Mouse (Mus musculus) 3T3-L1 (cell line): ENCODE results near the gene Igsf9.

Source experiments
- DNase-seq: peaks from one replicate; pipeline ENCODE4 v3.0.0-alpha.2; 2015; ENCODE audit warnings: low read depth, low spot score

The Igsf9 gene

DNA sequence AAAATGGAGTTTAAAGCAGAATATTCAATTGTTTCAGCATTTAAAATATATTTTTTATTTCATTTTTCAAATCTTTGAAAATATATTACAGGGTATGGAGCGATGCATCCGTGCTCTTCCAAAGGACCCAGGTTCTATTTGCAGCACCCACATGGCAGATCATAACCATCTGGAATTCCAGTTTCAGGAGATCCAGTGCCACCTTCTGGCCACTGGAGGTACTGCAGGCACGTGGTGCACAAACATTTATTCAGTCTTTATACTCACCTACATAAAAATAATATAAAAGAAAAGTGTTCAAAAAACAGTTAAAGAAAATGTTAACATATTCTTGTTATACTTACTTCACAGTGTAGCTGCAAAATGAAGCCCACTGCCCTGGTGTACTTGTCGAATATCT lies 36.4 kb downstream of the Igsf9 start:
- no peak for DNase-seq

- DNase-seq = peak; percentile 57
Observed at GRCm38 (mm10) chr1:172519644-172520043, 38.1 kb downstream of the Igsf9 start.

- DNase-seq = no peak
Observed at GRCm38 (mm10) chr1:172520576-172521440, 39.2 kb downstream of the Igsf9 start, which contains the start of gene Cfap45. Gene Cfap45 (plus strand): TSS chr1:172520801.

DNA sequence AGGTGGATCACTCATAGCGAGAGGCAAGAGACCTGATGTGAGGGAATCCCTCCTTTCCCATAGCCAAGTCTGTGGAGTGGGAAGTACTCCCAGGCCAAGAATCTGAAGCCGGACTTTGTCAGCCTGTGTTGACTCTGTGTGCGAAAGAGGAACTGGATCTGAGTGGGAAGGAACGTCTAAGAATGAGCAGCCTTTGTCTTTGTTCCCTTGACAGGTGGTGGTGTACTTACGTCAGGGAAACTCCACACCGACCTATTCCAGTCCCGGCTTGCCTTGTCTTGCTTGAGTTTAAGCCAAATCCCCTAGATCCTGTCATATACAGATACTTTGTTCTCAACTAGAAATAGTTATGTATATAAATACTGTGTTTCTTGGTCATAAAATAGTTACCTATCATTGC lies 40.9 kb downstream of the Igsf9 start:
- no peak for DNase-seq

- DNase-seq = no peak
Observed at GRCm38 (mm10) chr1:172523699-172524101, 42.1 kb downstream of the Igsf9 start.

DNA sequence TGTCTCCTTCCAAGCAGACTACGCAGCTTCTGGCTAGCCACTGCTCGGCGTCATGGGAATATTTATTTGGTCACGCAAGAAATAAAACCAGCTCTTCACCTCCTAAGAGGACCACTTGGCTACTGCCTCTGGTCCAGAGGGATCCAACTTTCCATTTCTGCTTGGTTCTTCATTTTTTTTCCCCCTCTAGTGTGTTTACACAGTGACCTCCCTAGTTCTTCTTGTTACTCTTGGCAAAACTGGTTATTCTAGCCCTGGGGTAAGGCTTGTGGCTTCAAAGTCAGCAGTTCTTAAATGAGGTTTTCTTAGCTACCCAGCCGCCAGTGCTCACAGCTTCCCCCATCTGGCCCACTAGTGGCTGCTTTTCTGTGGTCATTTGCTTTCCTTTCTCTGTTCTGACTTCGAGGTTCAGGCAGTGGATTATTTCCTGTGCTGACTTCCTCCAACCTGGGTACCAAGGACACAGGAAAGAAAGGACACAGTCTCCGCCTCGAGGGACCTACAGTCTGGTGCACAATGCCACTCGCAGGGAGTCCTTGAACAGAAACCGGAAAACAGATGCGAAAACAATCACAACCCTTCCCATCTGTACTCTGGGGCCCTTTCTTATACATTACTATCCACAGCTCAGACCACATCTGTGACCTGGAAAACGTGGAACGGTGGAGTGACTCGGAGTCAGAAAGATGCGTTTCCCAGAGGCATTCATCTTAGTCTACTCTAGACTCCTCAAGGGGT lies 43.6 kb downstream of the Igsf9 start:
- DNase-seq = no peak

DNA sequence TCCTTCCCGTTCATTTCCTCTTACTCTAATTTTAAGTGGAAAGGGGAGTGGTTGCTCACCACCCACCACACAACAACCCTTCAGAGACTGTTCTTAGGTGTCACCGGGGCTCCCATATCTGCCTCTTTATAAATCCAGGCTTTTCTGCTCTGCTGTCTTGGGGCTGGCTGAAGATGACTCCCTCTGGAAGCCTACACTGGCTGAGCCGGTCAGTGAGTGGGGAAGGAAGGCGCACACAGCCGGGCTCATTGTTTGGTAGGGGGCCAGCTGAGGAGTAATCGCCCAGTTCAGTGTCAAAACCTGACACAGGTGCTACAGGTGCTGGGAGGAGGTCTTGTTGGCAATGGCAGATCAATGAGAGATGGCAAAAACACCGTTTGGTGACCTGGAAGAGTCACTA lies 44.4 kb downstream of the Igsf9 start:
- DNase-seq = no peak

DNA sequence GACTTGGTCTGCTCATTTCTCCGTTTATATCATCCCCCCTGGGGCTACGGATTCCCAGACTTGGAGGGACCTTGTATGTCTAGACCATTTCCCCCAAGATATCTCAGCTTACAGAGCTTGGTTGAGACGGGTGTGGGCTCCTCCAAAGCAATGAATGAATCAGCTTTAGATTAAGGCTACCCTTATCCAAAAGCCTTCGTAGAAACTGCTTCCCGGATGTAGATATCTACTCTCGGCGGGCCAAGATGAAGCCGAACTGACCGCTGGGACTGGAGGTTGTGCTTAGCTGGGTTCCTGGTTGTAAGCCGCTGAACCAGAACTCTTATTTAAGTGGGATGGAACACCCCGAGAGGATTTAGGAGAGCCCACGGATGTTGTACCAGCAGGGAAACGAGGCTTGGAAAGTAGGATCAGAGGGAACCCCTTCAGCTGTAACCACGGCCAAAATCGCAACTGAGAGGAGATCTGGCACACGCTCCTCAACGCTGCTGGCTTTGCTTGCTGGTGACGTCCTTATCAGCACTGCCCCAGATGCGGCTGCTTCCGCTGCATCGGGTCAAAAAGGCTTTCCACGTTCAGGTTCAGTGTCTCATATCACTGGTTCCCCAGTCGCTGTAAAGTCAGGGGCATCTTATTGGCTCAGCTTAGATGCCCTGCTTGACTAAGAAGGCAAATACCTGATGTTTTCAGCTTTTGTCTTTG lies 44.9 kb downstream of the Igsf9 start:
- no peak for DNase-seq

GRCm38 (mm10) chr1:172527431-172527830 lies 45.8 kb downstream of the Igsf9 start:
- DNase-seq = no peak

GRCm38 (mm10) chr1:172528701-172529100 lies 47.1 kb downstream of the Igsf9 start:
- DNase-seq = peak; percentile 90

DNA sequence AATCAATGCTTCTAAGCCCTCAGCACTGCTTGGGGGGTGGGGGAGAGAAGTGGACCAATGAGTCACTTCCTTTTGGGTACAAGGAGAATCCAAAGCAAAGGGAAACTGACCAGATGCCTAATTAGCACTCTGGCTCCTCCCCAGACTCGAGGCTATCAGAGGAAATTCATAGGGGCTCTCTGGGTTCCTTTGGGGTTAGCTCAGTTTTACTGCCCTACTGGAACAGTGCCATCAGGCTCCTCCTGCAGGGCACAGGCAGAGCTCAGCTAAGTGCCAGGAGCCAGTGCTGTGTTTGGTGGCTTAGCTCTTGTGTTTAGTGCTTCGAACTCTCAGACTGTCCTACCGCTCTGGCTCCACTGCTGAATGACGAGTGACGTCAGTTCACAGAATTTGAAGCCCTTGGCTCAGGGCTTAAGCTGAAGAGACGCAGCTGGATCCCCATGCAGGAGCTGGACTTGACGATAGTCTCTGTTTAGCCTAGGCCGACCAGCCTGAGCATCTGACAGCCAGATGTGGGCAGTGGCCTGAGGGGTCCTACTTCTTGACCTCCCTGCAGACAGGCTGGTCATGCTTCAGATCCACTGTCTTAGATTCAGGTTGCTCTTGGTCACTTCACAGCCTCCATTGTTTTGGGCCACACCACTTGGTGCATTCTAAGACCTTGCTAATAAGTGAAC lies 49.1 kb downstream of the Igsf9 start:
- peak; percentile 59 for DNase-seq

GRCm38 (mm10) chr1:172532551-172532950 lies 51.0 kb downstream of the Igsf9 start:
- DNase-seq = no peak

DNA sequence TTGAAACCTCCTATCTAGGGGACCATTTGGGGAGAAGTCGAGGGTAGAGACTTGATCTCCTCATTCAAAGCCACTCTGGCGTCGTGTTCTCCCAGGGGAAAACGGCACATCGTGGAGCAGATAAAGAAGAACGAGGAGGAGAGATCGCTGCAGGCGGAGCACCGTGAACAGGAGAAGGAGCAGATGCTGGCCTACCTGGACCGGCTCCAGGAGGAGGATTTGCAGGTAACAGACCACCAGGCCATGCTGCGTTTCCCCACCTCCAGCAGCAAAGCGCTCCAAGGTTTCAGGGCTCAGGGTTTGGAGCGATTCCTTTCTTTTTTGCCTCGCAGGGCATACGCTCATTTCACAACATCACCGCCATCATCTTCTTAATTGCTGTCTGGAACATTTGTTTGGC lies 53.5 kb downstream of the Igsf9 start:
- no peak for DNase-seq

DNA sequence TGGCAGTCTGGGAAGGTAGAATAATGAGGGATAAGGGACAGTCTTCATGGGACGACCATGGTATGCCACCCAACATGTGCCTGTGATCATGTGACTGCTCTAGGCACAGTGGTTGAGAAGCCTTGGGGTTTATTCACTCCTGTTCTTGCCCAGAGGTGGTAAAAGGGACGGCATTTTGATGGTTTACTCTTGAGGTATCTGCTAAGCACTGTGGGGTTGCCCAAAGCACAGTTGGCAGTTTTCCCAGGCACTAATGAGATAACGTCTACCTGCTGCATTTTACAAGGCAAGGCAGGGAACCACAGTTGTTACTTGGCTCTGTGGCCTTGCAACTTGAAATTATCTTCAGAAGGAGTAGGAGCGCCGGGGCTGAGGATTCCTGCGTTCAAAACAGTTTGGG lies 58.2 kb downstream of the Igsf9 start:
- no peak for DNase-seq

- DNase-seq = no peak
Observed at GRCm38 (mm10) chr1:172540283-172540820, 58.8 kb downstream of the Igsf9 start.

DNA sequence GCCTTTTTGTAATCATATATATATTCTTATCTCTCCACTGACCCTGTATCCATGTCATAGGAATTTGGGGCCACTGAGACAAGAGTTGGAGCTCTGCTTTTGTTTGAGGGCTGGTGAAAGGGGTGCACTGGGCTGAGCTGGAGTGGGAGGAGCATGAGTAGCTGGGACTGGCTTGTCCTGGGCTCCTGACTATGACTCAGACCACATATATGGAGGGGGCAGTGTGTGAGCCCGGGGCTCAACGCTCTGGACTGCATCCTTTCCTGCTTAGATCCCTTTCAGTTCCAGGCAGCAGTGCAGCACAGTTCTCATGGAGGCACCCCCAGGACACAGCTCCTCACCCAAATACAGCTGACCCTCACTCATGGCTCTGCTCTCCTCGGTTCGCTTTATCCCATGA lies 64.5 kb downstream of the Igsf9 start:
- peak; percentile 64 for DNase-seq
